Mouse (Mus musculus) limb, embryonic 10.5 days (tissue): ENCODE measurements around the gene Mcidas. TPM values are rescaled to one million over a fixed set of nuclear protein-coding genes. Genes with fewer than 3 reads are reported as not detected.
A peak's percentile ranks its signal among the peaks of the same experiment; 100 is the strongest.

Experiments
- DNase-seq: peaks from one replicate; pipeline ENCODE4 v3.0.0-alpha.2; 2017; ENCODE audit warnings: low spot score
- H3K27ac ChIP-seq: fragments of 300-500 bp; sonication (generic); 2 replicates; pipeline ENCODE4 v1.5.1; 2016; ENCODE audit warnings: mild to moderate bottlenecking
- H3K27me3 ChIP-seq: fragments of 300-500 bp; sonication (generic); 2 replicates; pipeline ENCODE4 v1.6.1; 2016; ENCODE audit warnings: low read depth, mild to moderate bottlenecking; ENCODE audit not compliant: poor library complexity, severe bottlenecking
- H3K36me3 ChIP-seq: fragments of 300-500 bp; sonication (generic); 2 replicates; pipeline ENCODE4 v1.6.1; 2016; ENCODE audit warnings: mild to moderate bottlenecking, moderate library complexity
- H3K4me1 ChIP-seq: fragments of 300-500 bp; sonication (generic); 2 replicates; pipeline ENCODE4 v1.6.1; 2016
- H3K4me3 ChIP-seq: fragments of 300-500 bp; sonication (generic); 2 replicates; pipeline ENCODE4 v1.5.1; 2016; ENCODE audit warnings: mild to moderate bottlenecking, moderate library complexity
- H3K9me3 ChIP-seq: fragments of 300-500 bp; sonication (generic); replicated peaks from 2 replicates; pipeline ENCODE4 v1.6.1; 2016; ENCODE audit warnings: mild to moderate bottlenecking
- WGBS: fragments of 180-500 bp; shearing (Covaris S2); methylation state at CpG from one replicate; pipeline ENCODE4 v1.1.7; 2016; 5-methylcytosine and 5-hydroxymethylcytosine counted together
- polyA plus RNA-seq: library from polyadenylated mRNA; unstranded; fragments of >200 nt; fragmentation: Nextera tagmentation; extraction: Ambion mirVana; gene quantifications from 2 replicates; pipeline ENCODE4 v1.2.1, GENCODE M21; 2016

Gene Mcidas
- polyA plus RNA-seq, 1 experiment from 2014 or later: not detected

- no peak for DNase-seq
- H3K4me1 ChIP-seq: peaks cover 7% of the 10 kb centered on the region
- no peak overlapping the region for H3K4me3 ChIP-seq
- H3K36me3 ChIP-seq: no peaks in the 10 kb centered on the region
- H3K27ac ChIP-seq: no peak overlapping the region
- H3K27me3 ChIP-seq: no peaks in the 10 kb centered on the region; the same call in 1 of the 2 replicates
- H3K9me3 ChIP-seq: no peaks in the 10 kb centered on the region
- whole genome bisulfite sequencing: 82% methylated on average over 17 of the region's 17 CpGs
Measured at GRCm38 (mm10) chr13:113023274-113024143, 29.9 kb downstream of the Mcidas start.

GRCm38 (mm10) chr13:113031351-113031750 lies 37.7 kb downstream of the Mcidas start:
- H3K27ac ChIP-seq: peak overlapping the region; percentile 91

GRCm38 (mm10) chr13:113031792-113032571 lies 38.3 kb downstream of the Mcidas start:
- WGBS: under 1% methylated on average over 40 of the region's 40 CpGs
- no peaks in the 10 kb centered on the region for H3K36me3 ChIP-seq
- H3K9me3 ChIP-seq: no peaks in the 10 kb centered on the region
- peak overlapping the region; percentile 91 for H3K27ac ChIP-seq
- H3K27me3 ChIP-seq: peaks cover 45% of the 10 kb centered on the region
- peak; percentile 82 for DNase-seq
- H3K4me1 ChIP-seq: peaks cover 31% of the 10 kb centered on the region
- peak overlapping the region; percentile 65 for H3K4me3 ChIP-seq

More at GRCm38 (mm10) chr13:113031351-113031750, 37.7 kb downstream of the Mcidas start:
- peaks cover 45% of the 10 kb centered on the region for H3K27me3 ChIP-seq
- 3% methylated on average over 7 of the region's 7 CpGs for WGBS
- no peaks in the 10 kb centered on the region for H3K9me3 ChIP-seq
- no peaks in the 10 kb centered on the region for H3K36me3 ChIP-seq
- no peak for DNase-seq
- peak overlapping the region; percentile 65 for H3K4me3 ChIP-seq
- peaks cover 31% of the 10 kb centered on the region for H3K4me1 ChIP-seq

GRCm38 (mm10) chr13:113032831-113033230 lies 39.2 kb downstream of the Mcidas start:
- no peak for DNase-seq
- Histone ChIP-seq H3K36me3 (no peaks in the 10 kb centered on the region), H3K9me3 (no peaks in the 10 kb centered on the region), H3K4me3 (no peak overlapping the region), H3K4me1 (peaks cover 31% of the 10 kb centered on the region), H3K27ac (no peak overlapping the region), H3K27me3 (peaks cover 50% of the 10 kb centered on the region)

- H3K36me3 ChIP-seq: no peaks in the 10 kb centered on the region
- peaks cover 50% of the 10 kb centered on the region for H3K27me3 ChIP-seq
- H3K4me3 ChIP-seq: peak overlapping the region; percentile 66
- H3K4me1 ChIP-seq: peaks cover 34% of the 10 kb centered on the region
- 1% methylated on average over 11 of the region's 11 CpGs for WGBS
- no peak overlapping the region for H3K27ac ChIP-seq
- DNase-seq: peak; percentile 37
- no peaks in the 10 kb centered on the region for H3K9me3 ChIP-seq
Measured at GRCm38 (mm10) chr13:113034271-113034886, 40.7 kb downstream of the Mcidas start.

- Histone ChIP-seq H3K4me3 (peak within 1 kb of the TSS; percentile 66), H3K27ac (0 out of 2 replicates have a peak within 1 kb of the TSS, but pooled peaks have one; percentile 39), H3K36me3 (no peaks in the 10 kb centered on the region), H3K4me1 (peaks cover 34% of the 10 kb centered on the region), H3K27me3 (peaks cover 44% of the 10 kb centered on the region), H3K9me3 (no peaks in the 10 kb centered on the region)
- DNase-seq: peak; percentile 62
- WGBS: under 1% methylated on average over 46 of the region's 46 CpGs
Measured at GRCm38 (mm10) chr13:113034950-113035421, 41.3 kb downstream of the Mcidas start, which contains the start of gene Cdc20b. Gene Cdc20b, plus strand, starts transcription at chr13:113035111.

GRCm38 (mm10) chr13:113035852-113036251 lies 42.2 kb downstream of the Mcidas start:
- no peak overlapping the region for H3K27ac ChIP-seq
- H3K4me1 ChIP-seq: peaks cover 34% of the 10 kb centered on the region
- no peaks in the 10 kb centered on the region for H3K9me3 ChIP-seq
- H3K4me3 ChIP-seq: peak overlapping the region; percentile 66
- DNase-seq: peak; percentile 74
- WGBS: 0% methylated on average over 4 of the region's 4 CpGs
- no peaks in the 10 kb centered on the region for H3K36me3 ChIP-seq
- peaks cover 43% of the 10 kb centered on the region for H3K27me3 ChIP-seq

GRCm38 (mm10) chr13:113044876-113045275 lies 51.2 kb downstream of the Mcidas start:
- no peak for DNase-seq

GRCm38 (mm10) chr13:113045458-113046110 lies 51.9 kb downstream of the Mcidas start:
- Histone ChIP-seq H3K27me3 (no peaks in the 10 kb centered on the region), H3K27ac (peak overlapping the region; percentile 89), H3K4me1 (peaks cover 6% of the 10 kb centered on the region), H3K4me3 (peak overlapping the region; percentile 62), H3K36me3 (peaks cover 36% of the 10 kb centered on the region), H3K9me3 (no peaks in the 10 kb centered on the region)
- no peak for DNase-seq
- 33% methylated on average over 18 of the region's 18 CpGs for whole genome bisulfite sequencing

More at GRCm38 (mm10) chr13:113044876-113045275, 51.2 kb downstream of the Mcidas start:
- WGBS: 83% methylated on average over 3 of the region's 3 CpGs
- Histone ChIP-seq H3K27me3 (no peaks in the 10 kb centered on the region), H3K36me3 (peaks cover 36% of the 10 kb centered on the region), H3K4me1 (peaks cover 6% of the 10 kb centered on the region), H3K27ac (no peak overlapping the region), H3K9me3 (no peaks in the 10 kb centered on the region), H3K4me3 (peak overlapping the region; percentile 62)

- H3K27ac ChIP-seq: peak within 1 kb of the TSS; percentile 89
- no peaks in the 10 kb centered on the region for H3K9me3 ChIP-seq
- H3K27me3 ChIP-seq: no peaks in the 10 kb centered on the region
- peaks cover 32% of the 10 kb centered on the region for H3K36me3 ChIP-seq
- 7% methylated on average over 21 of the region's 21 CpGs for WGBS
- H3K4me1 ChIP-seq: peaks cover 6% of the 10 kb centered on the region
- peak within 1 kb of the TSS; percentile 62 for H3K4me3 ChIP-seq
- peak; percentile 79 for DNase-seq
Measured at GRCm38 (mm10) chr13:113046211-113046883, 52.7 kb downstream of the Mcidas start, which contains the start of gene Gpx8. Gene Gpx8, minus strand, starts transcription at chr13:113046410.

- Histone ChIP-seq H3K36me3 (peaks cover 25% of the 10 kb centered on the region), H3K4me3 (no peak overlapping the region), H3K4me1 (peaks cover 6% of the 10 kb centered on the region), H3K27me3 (no peaks in the 10 kb centered on the region), H3K27ac (no peak overlapping the region), H3K9me3 (no peaks in the 10 kb centered on the region)
- DNase-seq: no peak
Measured at GRCm38 (mm10) chr13:113047018-113047417, 53.4 kb downstream of the Mcidas start.
